Mouse (Mus musculus): ENCODE results near the gene Glce. TPM values are rescaled to one million over a fixed set of nuclear protein-coding genes. Genes with fewer than 3 reads are reported as not detected.

The Glce gene
- total RNA-seq, 2 experiments from 2014 or later: 31.8 to 32.5 TPM

Small RNA genes lying within 50 kb of the gene (microRNA-seq; reads per million reads assigned to microRNA genes)
- 0 to 2.0 reads per million in 2 experiments for gene Mir5133

Other genes starting within 250 kb of the Glce start
- 1,000 to 10,000 TPM; 1,342 to 1,349 TPM for gene Rplp1, start 208.1 kb downstream of the Glce start, total RNA-seq (2021)
- 1 to 10 TPM; 2.3 to 2.9 TPM for gene Kif23, start 175.9 kb downstream of the Glce start, total RNA-seq (2021)
- gene Paqr5, start 95.8 kb downstream of the Glce start, total RNA-seq (2021): 1 to 10 TPM; 3.9 to 5.0 TPM
- not detected for gene Spesp1, start 159.6 kb upstream of the Glce start, total RNA-seq (2021)
- gene Anp32a, start 218.6 kb upstream of the Glce start, total RNA-seq (2021): 100 to 1,000 TPM; 270 to 271 TPM

Data from left cerebral cortex, postnatal 25 days (tissue).